Mouse (Mus musculus) right cerebral cortex, postnatal 36 days (tissue): ENCODE results near the gene Sag.

ENCODE experiments used
- DNase-seq, 2 experiments: peaks; one replicate each; pipeline ENCODE4 v3.0.0; 2022; ENCODE audit warnings: low spot score in 2 of 2, mixed read lengths in 1 of 2

The Sag gene

DNA sequence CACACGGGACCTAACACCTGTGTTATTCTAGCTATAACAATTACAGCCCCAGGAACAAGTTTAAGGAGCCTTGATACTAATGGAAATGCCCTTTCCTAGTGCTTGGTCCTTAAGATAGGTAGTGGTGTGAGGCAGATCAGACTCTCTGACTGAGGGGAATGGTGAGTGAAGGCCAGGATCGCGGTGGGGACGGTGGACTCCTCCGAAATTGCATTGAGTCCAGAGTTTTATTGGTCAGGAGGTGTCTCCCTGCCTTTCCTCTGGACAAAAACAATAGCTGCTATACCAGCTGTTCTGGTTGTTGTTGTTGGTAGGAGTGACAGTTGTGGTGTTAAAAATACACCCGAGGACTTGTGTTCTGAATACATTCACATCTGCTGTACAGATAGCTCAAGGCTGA is 50.9 kb downstream of the Sag start:
- DNase-seq: no peak

GRCm38 (mm10) chr1:87854851-87855251 is 51.4 kb downstream of the Sag start:
- DNase-seq: no peak

- no peak for DNase-seq
These were observed 52.0 kb downstream of the Sag start for GRCm38 (mm10) chr1:87855522-87855921.

DNA sequence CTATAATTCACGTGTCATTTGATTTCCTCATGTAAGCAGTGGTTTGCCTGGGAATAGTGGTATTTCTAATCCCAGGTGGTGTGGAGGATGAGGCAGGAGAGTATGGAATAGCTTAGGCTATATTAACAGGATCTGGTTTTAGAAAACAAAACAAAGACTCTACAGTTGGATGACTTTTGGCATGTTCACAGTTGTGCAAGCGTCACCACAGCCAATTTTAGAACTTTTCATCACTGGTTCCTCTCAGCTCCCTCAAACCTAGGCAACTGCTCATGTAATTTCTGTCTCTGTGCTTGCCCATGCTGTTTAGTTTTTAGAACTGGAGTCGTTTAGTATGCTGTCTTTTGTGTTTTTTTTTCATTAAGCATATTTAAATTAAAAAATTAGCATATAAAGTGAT is 53.3 kb downstream of the Sag start:
- peak in 1 of 2 experiments; percentile 60 for DNase-seq

- no peak for DNase-seq
These were observed 54.6 kb downstream of the Sag start for GRCm38 (mm10) chr1:87858031-87858430.

DNA sequence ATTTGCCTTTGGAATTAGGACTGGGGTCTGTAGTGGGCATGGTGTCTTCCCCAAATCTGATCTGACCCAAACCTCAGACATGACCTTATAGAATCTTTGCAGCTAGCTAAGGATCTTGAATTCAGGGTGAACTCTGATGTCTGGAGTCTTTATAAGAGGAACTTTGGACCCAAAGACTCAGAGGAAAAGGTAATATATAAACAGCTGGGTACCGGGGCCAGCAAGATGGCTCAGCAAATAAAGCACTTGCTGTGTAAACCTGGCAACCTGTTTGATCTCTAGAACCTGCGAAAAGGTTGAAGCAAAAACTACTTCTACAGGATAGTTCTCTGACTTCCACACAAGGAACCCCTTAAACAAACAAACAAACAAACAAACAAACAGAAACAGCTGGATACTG is 55.0 kb downstream of the Sag start:
- DNase-seq: no peak

DNA sequence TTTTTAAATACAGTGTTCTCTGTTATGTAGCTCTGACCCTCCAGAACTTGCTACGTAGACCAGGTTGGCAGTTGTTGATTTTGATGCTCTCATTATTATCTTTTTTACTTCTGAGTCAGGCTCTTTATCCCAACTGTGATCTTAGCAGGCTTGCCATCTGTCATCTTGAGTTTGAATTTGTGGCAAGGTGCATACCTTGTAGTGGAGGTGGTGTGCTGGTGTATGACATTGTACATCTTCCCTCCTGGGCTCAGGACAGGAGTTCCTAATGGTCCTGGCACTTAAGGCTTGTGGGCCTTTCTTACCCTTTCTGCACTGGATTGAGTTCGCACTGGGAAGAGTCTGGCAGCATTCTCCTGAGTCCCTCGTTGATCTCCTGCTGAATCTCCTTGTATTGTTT is 60.1 kb downstream of the Sag start:
- no peak for DNase-seq

DNA sequence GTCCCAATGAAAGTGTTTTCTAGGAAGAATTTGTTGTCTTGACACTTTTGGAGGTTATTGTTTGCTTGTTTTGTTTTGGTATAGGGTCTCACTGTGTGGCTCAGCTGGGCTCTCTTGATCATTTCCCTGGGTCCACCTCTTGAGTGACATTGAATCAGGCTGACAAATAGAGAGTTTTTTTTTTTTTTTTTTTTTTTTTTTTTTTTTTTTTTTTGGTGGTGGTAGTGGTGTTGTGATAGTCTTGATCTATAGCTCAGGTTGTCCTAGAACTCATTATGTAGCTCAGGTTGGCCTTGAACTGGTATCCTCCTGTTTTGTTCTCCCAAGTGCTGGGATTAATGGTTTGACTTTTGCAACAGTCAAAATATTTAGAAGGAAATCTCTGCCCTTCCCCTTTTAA is 61.4 kb downstream of the Sag start:
- no peak for DNase-seq

DNA sequence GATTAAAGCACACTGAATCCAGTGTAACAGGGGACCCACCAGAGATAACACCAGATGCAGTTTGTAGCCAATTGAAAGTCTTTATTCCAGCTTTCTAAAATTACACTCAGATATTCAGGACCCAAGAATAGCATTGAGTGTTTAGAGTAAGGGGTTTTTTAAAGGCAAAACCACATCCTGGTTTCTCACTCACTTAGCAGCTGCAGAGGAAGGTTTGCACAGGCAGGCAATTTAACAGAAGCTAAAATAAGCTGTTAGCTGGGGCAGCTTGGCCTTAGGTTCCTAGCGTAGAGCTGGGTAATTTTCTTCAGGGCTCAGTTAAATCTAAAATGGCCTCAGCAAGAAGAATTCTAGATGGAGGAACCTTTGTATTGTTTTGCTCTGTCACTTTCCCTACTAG is 63.2 kb downstream of the Sag start:
- no peak for DNase-seq

- no peak for DNase-seq
These were observed 68.1 kb downstream of the Sag start for GRCm38 (mm10) chr1:87871546-87871945.

- DNase-seq: no peak
These were observed 69.6 kb downstream of the Sag start for GRCm38 (mm10) chr1:87873081-87873480.

DNA sequence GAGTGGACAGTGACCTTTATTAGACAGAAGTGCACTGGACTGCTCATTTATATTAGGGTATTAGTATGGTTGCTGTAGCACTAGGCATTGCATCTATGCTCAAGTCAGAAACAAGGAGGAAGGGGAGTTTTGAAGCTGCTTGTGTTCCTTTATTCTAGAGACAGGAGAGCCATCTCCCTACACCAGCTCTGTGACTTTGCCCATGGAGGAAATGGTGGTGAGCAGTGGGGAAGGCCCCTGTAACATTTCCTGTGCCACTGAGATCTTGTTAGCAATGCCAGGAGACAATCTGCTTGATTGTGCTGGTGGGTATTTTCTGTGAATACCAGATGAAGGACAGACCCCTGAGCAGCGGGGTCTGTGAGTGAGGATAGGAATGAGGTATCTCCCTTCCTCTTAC is 72.6 kb downstream of the Sag start:
- DNase-seq: no peak

- DNase-seq: no peak
These were observed 74.2 kb downstream of the Sag start for GRCm38 (mm10) chr1:87877552-87878283.

GRCm38 (mm10) chr1:87879034-87879433 is 75.6 kb downstream of the Sag start:
- no peak for DNase-seq

- DNase-seq: peak; percentile 51 to 72
These were observed 76.2 kb downstream of the Sag start for GRCm38 (mm10) chr1:87879494-87880325.

- DNase-seq: no peak
These were observed 76.8 kb downstream of the Sag start for GRCm38 (mm10) chr1:87880326-87880627.

- DNase-seq: no peak
These were observed 77.4 kb downstream of the Sag start for GRCm38 (mm10) chr1:87880856-87881255.

DNA sequence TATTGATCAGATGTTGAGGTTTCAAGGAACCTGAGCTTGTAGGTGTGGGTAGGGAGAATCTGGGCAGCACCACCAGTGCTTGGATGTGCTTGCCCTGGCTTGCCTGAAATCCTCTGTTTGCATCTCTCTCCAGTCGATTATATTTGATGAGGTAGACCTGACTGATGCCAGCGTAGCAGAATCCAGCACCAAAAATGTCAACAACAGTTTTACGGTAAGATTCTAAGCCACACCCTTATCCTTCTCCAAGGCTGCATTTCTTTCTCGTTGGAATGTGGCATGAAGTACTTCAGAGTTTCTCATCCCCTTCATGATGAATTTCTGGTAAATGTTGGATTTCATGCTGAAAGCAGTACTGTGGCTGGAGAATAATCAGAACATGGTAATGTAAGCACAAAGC is 78.2 kb downstream of the Sag start:
- DNase-seq: no peak

- DNase-seq: no peak
These were observed 79.1 kb downstream of the Sag start for GRCm38 (mm10) chr1:87882554-87882953.

- DNase-seq: no peak
These were observed 87.5 kb downstream of the Sag start for GRCm38 (mm10) chr1:87890960-87891359.

DNA sequence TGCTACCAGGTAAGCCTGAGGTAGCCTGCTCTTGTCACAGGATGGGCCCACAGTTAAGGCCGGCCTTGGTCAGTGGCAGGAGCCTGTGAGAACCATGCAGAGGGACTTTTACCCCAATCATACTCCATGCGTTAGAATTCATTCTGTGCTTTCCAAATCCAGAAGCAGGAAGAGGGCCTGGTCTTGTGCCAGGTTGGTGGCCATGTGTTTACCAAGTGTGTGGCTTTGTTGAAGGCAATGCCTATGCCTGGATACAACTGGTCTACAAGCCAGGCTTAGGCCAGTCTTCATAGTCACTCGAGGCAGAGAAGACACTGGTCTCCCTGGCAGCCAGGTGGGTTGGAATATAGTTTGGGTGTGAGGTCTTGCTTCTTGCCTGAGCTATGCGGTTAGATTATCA is 88.2 kb downstream of the Sag start:
- DNase-seq: no peak

DNA sequence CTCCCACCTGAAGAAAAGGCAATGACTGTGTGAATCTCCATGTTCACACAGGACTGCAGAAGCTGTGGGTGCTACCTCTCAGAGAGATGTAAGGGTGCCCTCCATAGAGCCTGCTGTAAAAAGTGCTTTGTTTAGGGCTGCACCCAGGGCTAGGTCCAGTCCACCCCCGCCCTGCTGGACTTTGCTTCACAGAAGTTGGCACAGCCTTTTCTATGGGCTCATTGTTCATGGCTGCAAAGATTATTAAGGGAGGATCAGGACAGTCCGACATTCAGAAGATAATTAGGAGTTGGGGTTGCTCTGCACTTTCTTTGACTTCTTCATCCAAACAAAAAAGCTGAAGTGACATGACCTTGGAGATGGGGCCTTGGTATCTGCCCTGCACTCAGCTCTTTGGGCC is 89.0 kb downstream of the Sag start:
- no peak for DNase-seq

GRCm38 (mm10) chr1:87893414-87893813 is 89.9 kb downstream of the Sag start:
- no peak for DNase-seq
